Mouse (Mus musculus): ENCODE measurements around the gene Gm14085.

GRCm38 (mm10) chr2:122534671-122535070 lies 49.9 kb downstream of the Gm14085 start:
- TF ChIP-seq CTCF (IDR thresholded peaks at IDR 0.05; ENCODE audit: low read depth, low read length): no peak
- TF ChIP-seq TAL1 (conservative IDR thresholded peaks at IDR 0.05; ENCODE audit: low read depth, low read length): no peak
- TF ChIP-seq POLR2AphosphoS5 (IDR thresholded peaks at IDR 0.05; ENCODE audit: insufficient replicate concordance, low read depth, low read length): no peak

Measured in G1E (cell line).